Mouse (Mus musculus) large intestine, adult 2 months (tissue): ENCODE data around the gene Gstp3. TPM values are rescaled to one million over a fixed set of nuclear protein-coding genes. Genes with fewer than 3 reads are reported as not detected.
"Not testable (repeated sequence)": the region's sequence is repeated elsewhere in the genome, so short reads cannot be mapped to it uniquely, and the experiment has no call there.

Experiments used
- DNase-seq: peaks from one replicate; pipeline ENCODE4 v3.0.0-alpha.2; 2012; ENCODE audit warnings: low read depth, low spot score
- WGBS: fragments of 180-500 bp; shearing (Covaris S2); methylation state at CpG from one replicate; pipeline ENCODE4 v1.1.7; 2018; 5-methylcytosine and 5-hydroxymethylcytosine counted together
- polyA plus RNA-seq: library from polyadenylated mRNA; depleted of rRNA; stranded (reverse); fragments of >200 nt; gene quantifications from 2 replicates; pipeline ENCODE4 v1.2.3, GENCODE M21; 2012

The Gstp3 gene
- polyA plus RNA-seq, 1 experiment: 19.4 TPM

GRCm38 (mm10) chr19:4046866-4047254 lies 12.5 kb downstream of the Gstp3 start:
- WGBS: 32% methylated on average over 8 of the region's 8 CpGs
- peak; percentile 89 for DNase-seq

- 11% methylated on average over 16 of the region's 16 CpGs for WGBS
- peak; percentile 94 for DNase-seq
Measured at GRCm38 (mm10) chr19:4045966-4046865, 13.2 kb downstream of the Gstp3 start, which contains the start of gene Gstp2. Gstp2 (minus strand) TSS chr19:4046023.

GRCm38 (mm10) chr19:4044109-4044508 lies 15.3 kb downstream of the Gstp3 start:
- DNase-seq: not testable (repeated sequence)
- 88% methylated on average over 5 of the region's 5 CpGs for whole genome bisulfite sequencing

- WGBS: 31% methylated on average over 14 of the region's 14 CpGs
- no peak for DNase-seq
Measured at GRCm38 (mm10) chr19:4042124-4042523, 17.2 kb downstream of the Gstp3 start.

GRCm38 (mm10) chr19:4041500-4041899 lies 17.9 kb downstream of the Gstp3 start:
- WGBS: 93% methylated on average over 4 of the region's 4 CpGs
- not testable (repeated sequence) for DNase-seq

GRCm38 (mm10) chr19:4040941-4041340 lies 18.4 kb downstream of the Gstp3 start:
- not testable (repeated sequence) for DNase-seq
- 90% methylated on average over 5 of the region's 5 CpGs for WGBS

- 2% methylated on average over 26 of the region's 26 CpGs for WGBS
- DNase-seq: no peak
Measured at GRCm38 (mm10) chr19:4037788-4038232, 21.6 kb downstream of the Gstp3 start, which contains the start of gene Gstp1. Gstp1 (minus strand) TSS chr19:4037985.

- 12% methylated on average over 8 of the region's 8 CpGs for WGBS
- not testable (repeated sequence) for DNase-seq
Measured at GRCm38 (mm10) chr19:4037154-4037787, 22.1 kb downstream of the Gstp3 start.

GRCm38 (mm10) chr19:4036327-4037045 lies 22.9 kb downstream of the Gstp3 start:
- no peak for DNase-seq
- 27% methylated on average over 12 of the region's 12 CpGs for WGBS

GRCm38 (mm10) chr19:4033742-4034141 lies 25.6 kb downstream of the Gstp3 start:
- 31% methylated on average over 5 of the region's 5 CpGs for WGBS
- no peak for DNase-seq

- no peak for DNase-seq
Measured at GRCm38 (mm10) chr19:4033298-4033697, 26.1 kb downstream of the Gstp3 start.

GRCm38 (mm10) chr19:4032668-4033067 lies 26.7 kb downstream of the Gstp3 start:
- no peak for DNase-seq
- 77% methylated on average over 7 of the region's 7 CpGs for WGBS

More at GRCm38 (mm10) chr19:4033298-4033697, 26.1 kb downstream of the Gstp3 start:
- WGBS: 21% methylated on average over 3 of the region's 3 CpGs

- DNase-seq: no peak
Measured at GRCm38 (mm10) chr19:4027576-4027975, 31.8 kb downstream of the Gstp3 start.

GRCm38 (mm10) chr19:4023185-4023584 lies 36.2 kb downstream of the Gstp3 start:
- whole genome bisulfite sequencing: 52% methylated on average over 7 of the region's 7 CpGs
- no peak for DNase-seq

- DNase-seq: peak; percentile 95
- WGBS: 11% methylated on average over 18 of the region's 18 CpGs
Measured at GRCm38 (mm10) chr19:4018743-4019583, 40.4 kb downstream of the Gstp3 start.

- WGBS: 56% methylated on average over 10 of the region's 10 CpGs
- no peak for DNase-seq
Measured at GRCm38 (mm10) chr19:4017921-4018587, 41.3 kb downstream of the Gstp3 start.

- no peak for DNase-seq
- 79% methylated on average over 5 of the region's 5 CpGs for WGBS
Measured at GRCm38 (mm10) chr19:4015635-4016034, 43.7 kb downstream of the Gstp3 start.

GRCm38 (mm10) chr19:4014802-4015201 lies 44.6 kb downstream of the Gstp3 start:
- no peak for DNase-seq

- DNase-seq: no peak
- WGBS: 31% methylated on average over 9 of the region's 9 CpGs
Measured at GRCm38 (mm10) chr19:4013066-4013465, 46.3 kb downstream of the Gstp3 start.
